Mouse (Mus musculus) liver, embryonic 16.5 days (tissue): Measurements from ENCODE around the gene Kif11. TPM values are rescaled to one million over a fixed set of nuclear protein-coding genes. Genes with fewer than 3 reads are reported as not detected.

Experiments used
- ATAC-seq: fragments of 200-750 bp; cut with Nextera tagmentation; 2 replicates; pipeline ENCODE4 v1.8.0; 2017; ENCODE audit warnings: low read depth, mild to moderate bottlenecking, moderate number of reproducible peaks, moderate library complexity
- H3K27ac ChIP-seq: fragments of 300-500 bp; sonication (generic); 2 replicates; pipeline ENCODE4 v1.5.1; 2014; ENCODE audit warnings: mild to moderate bottlenecking, low read length
- H3K27me3 ChIP-seq: fragments of 300-500 bp; sonication (generic); 2 replicates; pipeline ENCODE4 v1.6.1; 2014; ENCODE audit warnings: low read depth, low read length, mixed read lengths; ENCODE audit not compliant: control insufficient read depth, insufficient read depth
- H3K36me3 ChIP-seq: fragments of 300-500 bp; sonication (generic); 2 replicates; pipeline ENCODE4 v1.6.1; 2014; ENCODE audit warnings: mild to moderate bottlenecking; ENCODE audit not compliant: control insufficient read depth, insufficient read depth
- H3K4me1 ChIP-seq: fragments of 300-500 bp; sonication (generic); 2 replicates; pipeline ENCODE4 v1.6.1; 2014; ENCODE audit warnings: low read depth, low read length, mixed read lengths; ENCODE audit not compliant: control insufficient read depth
- H3K4me2 ChIP-seq: fragments of 300-500 bp; sonication (generic); 2 replicates; pipeline ENCODE4 v1.6.1; 2014; ENCODE audit warnings: low read depth, low read length, mixed read lengths
- H3K4me3 ChIP-seq: fragments of 300-500 bp; sonication (generic); 2 replicates; pipeline ENCODE4 v1.5.1; 2014; ENCODE audit warnings: low read depth, mild to moderate bottlenecking, low read length
- H3K9ac ChIP-seq: fragments of 300-500 bp; sonication (generic); 2 replicates; pipeline ENCODE4 v1.6.1; 2014; ENCODE audit warnings: low read depth, low read length
- H3K9me3 ChIP-seq: fragments of 300-500 bp; sonication (generic); replicated peaks from 2 replicates; pipeline ENCODE4 v1.6.1; 2016; ENCODE audit warnings: low read length; ENCODE audit not compliant: control insufficient read depth
- WGBS: fragments of 180-500 bp; shearing (Covaris S2); extraction: QIAGEN DNeasy Blood & Tissue Kit; methylation state at CpG from one replicate; pipeline ENCODE4 v1.1.7; 2014; ENCODE audit not compliant: insufficient replicate concordance; 5-methylcytosine and 5-hydroxymethylcytosine counted together
- polyA plus RNA-seq: library from polyadenylated mRNA; unstranded; fragments of >200 nt; fragmentation: Nextera tagmentation; extraction: Ambion mirVana; gene quantifications from 2 replicates; pipeline ENCODE4 v1.2.1, GENCODE M21; 2015

Gene Kif11
- polyA plus RNA-seq, 1 experiment from 2014 or later, result 50.1 TPM

DNA sequence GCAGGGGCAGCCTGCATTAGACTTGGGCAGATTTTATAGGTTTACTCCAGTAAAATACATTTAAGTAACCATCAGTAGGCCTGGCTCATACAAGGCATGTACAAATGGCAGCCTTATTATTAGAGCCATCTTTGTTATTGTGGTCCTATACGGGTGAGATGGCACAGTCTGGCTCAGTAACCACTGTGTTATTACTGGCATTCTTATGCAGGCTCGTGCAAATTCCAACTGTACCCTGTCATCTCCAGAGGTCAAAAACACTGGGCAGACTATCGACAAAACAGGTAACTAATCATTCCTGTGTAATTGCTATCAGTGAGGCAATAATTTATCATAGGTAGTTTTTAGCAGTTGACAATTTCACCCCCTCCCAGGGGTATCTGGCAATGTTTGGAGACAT, 29.9 kb upstream of the Kif11 start:
- Histone ChIP-seq H3K4me3 (no peak overlapping the region), H3K4me1 (no peaks in the 10 kb centered on the region), H3K27me3 (no peaks in the 10 kb centered on the region), H3K27ac (no peak overlapping the region), H3K9me3 (no peaks in the 10 kb centered on the region), H3K4me2 (no peak overlapping the region), H3K36me3 (no peaks in the 10 kb centered on the region), H3K9ac (no peak overlapping the region)
- no peak for ATAC-seq
- 70% methylated on average over 3 of the region's 3 CpGs for WGBS

DNA sequence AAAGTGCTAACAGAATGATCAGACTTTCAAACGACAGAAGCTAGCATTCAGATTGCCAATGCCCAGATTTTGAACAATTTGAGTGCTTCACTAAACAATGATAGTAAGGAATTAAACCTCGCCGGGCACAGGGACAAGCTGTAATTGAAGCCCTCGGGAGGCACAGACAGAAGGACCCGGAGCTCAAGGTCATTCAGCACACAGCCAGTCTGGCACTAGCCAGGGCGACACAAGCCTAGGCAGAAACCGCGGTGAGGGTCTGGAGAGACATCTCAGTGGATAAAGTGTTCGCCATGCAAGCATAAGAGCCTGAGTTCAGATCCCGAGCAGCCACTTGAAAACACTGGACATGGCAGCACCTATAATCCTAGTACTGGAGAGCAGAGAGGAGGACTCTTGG, 27.9 kb upstream of the Kif11 start:
- WGBS, result 77% methylated on average over 10 of the region's 10 CpGs
- Histone ChIP-seq H3K36me3 (peaks cover 5% of the 10 kb centered on the region; the same call in 1 of the 2 replicates), H3K4me1 (peaks cover under 1% of the 10 kb centered on the region; the same call in 1 of the 2 replicates), H3K9me3 (no peaks in the 10 kb centered on the region), H3K27ac (no peak overlapping the region), H3K4me2 (no peak overlapping the region), H3K9ac (no peak overlapping the region), H3K27me3 (no peaks in the 10 kb centered on the region), H3K4me3 (no peak overlapping the region)
- no peak for ATAC-seq

DNA sequence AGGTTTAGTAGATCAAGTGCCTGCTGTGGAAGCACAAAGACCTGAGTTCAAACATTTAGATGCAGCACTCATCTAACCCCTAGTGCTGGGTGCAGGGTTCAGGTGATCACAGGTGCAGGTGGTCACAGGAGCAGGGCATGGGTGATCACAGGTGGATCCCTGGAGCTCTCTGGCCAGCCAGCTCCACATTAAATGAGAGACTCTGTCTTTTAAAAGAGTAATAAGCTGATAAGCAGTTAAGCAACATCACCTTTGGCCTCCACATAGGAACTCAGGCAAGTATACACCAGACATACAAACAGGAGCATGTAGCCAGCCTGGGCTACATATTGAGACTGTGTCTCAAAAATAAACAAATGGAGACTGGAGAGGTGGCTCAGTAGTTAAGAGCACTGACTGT, 27.3 kb upstream of the Kif11 start:
- no peak for ATAC-seq
- no peak overlapping the region for H3K27ac ChIP-seq

DNA sequence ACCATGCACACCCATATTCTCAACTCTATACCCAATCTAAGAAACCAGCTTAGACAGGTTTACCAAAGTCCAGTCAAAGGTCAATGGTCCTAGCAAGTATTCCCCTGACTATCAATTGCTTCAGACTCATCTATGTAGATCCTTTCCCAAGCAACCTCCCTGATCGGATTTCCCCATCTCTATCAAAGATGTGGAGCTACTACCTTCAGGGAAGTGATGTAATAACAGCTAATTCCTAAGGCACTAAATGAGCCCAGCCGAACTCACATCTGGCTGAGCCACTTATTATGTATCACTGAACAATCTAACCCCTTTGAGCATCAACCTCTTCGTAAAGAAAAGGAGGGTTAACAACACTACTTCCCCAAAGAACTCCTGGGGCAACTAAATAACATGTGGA, 23.4 kb upstream of the Kif11 start:
- WGBS, result 79% methylated on average over 3 of the region's 3 CpGs
- Histone ChIP-seq H3K4me2 (no peak overlapping the region), H3K27ac (no peak overlapping the region), H3K9me3 (no peaks in the 10 kb centered on the region), H3K4me3 (no peak overlapping the region), H3K9ac (no peak overlapping the region), H3K4me1 (peaks cover 5% of the 10 kb centered on the region; the same call in 1 of the 2 replicates), H3K27me3 (no peaks in the 10 kb centered on the region), H3K36me3 (peaks cover 5% of the 10 kb centered on the region; the same call in 1 of the 2 replicates)
- ATAC-seq, result no peak

More for the DNA sequence above, 27.3 kb upstream of the Kif11 start:
- no peak overlapping the region for H3K4me3 ChIP-seq
- no peak overlapping the region for H3K4me2 ChIP-seq
- H3K27me3 ChIP-seq, result no peaks in the 10 kb centered on the region
- peaks cover 5% of the 10 kb centered on the region; the same call in 1 of the 2 replicates for H3K4me1 ChIP-seq
- H3K36me3 ChIP-seq, result peaks cover 5% of the 10 kb centered on the region; the same call in 1 of the 2 replicates
- no peak overlapping the region for H3K9ac ChIP-seq
- no peaks in the 10 kb centered on the region for H3K9me3 ChIP-seq

DNA sequence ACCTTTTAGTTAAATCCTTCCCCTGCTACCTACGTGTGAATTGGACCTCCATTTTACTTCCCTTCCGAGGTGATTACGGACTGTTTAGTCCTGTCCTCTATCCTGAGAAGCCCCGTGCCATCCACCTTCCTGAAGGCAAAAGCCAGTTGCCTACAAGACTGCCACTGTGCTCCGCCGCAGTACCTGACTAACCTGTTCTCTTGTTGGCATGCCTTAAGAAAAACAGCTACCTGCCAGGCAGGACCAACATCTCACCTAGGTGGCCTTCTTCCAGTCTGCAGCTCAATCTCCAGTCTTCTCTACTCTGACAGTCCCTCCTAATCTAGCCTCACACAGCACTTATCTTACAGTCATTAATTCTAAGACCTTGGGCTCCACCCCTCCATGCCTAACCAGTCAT, 22.9 kb upstream of the Kif11 start:
- Histone ChIP-seq H3K9ac (no peak overlapping the region), H3K36me3 (peaks cover 5% of the 10 kb centered on the region; the same call in 1 of the 2 replicates), H3K9me3 (no peaks in the 10 kb centered on the region), H3K4me2 (no peak overlapping the region), H3K4me1 (peaks cover 5% of the 10 kb centered on the region; the same call in 1 of the 2 replicates), H3K27ac (no peak overlapping the region), H3K4me3 (no peak overlapping the region), H3K27me3 (no peaks in the 10 kb centered on the region)
- no peak for ATAC-seq
- WGBS, result 80% methylated on average over 6 of the region's 6 CpGs

DNA sequence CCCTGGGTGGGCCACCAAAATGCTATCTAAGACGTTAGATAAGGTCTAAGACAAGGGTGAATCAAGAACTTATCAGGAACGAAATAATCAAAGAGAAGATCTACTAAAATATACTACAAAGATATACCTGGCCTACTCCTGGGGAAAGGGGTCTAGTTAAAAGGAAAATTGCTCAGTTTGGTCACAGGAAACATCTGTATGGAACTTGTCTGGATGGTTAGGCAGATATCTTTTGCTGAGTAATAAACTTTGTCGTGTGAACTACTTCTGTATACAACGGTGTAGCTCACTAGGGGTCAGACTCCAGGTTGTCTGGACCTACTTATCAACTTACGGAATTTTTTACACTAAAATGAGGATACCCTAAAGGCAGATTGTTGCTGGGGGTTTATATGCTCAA, 16.2 kb upstream of the Kif11 start:
- no peaks in the 10 kb centered on the region; the same call in 1 of the 2 replicates for H3K4me1 ChIP-seq
- H3K4me3 ChIP-seq, result no peak overlapping the region
- H3K4me2 ChIP-seq, result no peak overlapping the region
- WGBS, result 18% methylated on average over 5 of the region's 5 CpGs
- no peaks in the 10 kb centered on the region for H3K9me3 ChIP-seq
- no peak for ATAC-seq
- no peaks in the 10 kb centered on the region for H3K36me3 ChIP-seq
- no peaks in the 10 kb centered on the region for H3K27me3 ChIP-seq
- H3K27ac ChIP-seq, result no peak overlapping the region
- no peak overlapping the region for H3K9ac ChIP-seq

DNA sequence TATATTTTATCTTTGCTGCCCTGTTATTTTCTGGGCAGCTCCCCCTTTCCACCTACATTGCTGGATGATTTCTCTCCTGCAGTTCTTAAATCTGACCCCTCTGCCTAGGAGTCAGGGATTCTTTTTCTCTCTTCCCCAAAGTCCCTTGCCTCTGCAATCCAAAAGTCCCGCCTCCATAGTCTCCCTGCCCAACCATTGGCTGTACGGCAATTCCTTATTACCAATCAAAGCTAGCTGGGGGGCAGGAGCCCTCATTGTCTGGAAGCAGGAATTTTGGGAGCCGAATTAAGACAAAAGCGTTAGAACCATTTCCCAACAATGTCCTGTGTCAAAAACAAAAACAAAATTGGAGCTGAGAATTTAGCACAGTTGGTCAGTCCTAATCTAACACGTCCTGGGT, 13.7 kb upstream of the Kif11 start:
- no peak for ATAC-seq
- Histone ChIP-seq H3K36me3 (no peaks in the 10 kb centered on the region), H3K4me2 (no peak overlapping the region), H3K9me3 (no peaks in the 10 kb centered on the region), H3K4me1 (no peaks in the 10 kb centered on the region; the same call in 1 of the 2 replicates), H3K27ac (no peak overlapping the region), H3K27me3 (no peaks in the 10 kb centered on the region), H3K4me3 (no peak overlapping the region), H3K9ac (no peak overlapping the region)
- WGBS, result 53% methylated on average over 5 of the region's 5 CpGs

DNA sequence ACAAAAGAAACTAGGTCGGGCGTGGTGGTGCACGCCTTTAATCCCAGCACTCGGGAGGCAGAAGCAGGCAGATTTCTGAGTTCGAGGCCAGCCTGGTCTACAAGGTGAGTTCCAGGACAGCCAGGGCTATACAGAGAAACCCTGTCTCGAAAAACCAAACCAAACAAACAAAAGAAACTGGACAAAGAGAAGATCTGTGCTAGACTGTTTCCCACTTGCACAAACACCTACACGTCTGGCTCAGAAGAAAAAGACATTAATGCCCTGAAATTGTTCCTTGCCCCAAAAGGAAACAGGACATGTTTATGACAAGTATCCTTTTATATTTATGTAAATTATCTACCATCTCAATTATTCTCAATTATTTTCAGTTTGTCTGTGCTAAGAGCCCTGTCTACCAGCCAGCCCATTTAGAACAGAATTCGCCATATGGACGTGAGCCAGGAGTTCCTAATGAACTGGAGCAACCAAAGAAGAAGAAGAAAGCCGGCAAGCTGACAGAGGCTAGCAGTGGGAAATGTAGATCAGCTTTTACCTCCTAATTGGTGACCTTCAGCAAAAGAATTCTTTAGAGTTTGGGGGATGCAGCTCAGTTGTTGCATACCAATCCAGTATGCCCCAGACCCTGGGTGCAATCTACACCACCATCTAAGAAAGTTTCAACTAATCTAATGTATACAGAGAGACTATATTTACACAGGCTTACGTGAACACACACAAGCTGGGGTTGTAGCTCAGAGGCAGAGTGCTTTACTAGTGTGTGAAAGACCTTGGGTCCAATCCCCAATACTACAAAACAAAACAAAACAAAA, 12.9 kb upstream of the Kif11 start:
- 64% methylated on average over 11 of the region's 11 CpGs for WGBS

DNA sequence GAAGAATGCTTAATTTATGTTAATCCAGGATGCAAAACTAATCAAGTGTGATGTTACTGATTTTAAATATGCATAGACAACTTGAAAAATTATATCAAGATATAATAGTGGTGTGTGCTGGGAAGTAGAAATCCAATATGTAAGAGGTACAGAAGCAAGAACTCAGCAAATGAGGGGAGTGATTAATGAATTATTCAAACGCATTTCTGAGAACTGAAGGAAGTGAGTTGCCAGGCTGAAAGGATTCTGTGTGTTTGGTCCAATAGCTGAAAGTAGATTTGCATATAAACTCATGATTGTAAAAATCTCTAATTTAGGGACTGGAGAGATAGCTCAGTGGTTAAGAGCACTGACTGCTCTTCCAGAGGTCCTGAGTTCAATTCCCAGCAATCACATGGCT, 7.2 kb upstream of the Kif11 start:
- no peaks in the 10 kb centered on the region for H3K36me3 ChIP-seq
- H3K4me2 ChIP-seq, result no peak overlapping the region
- 65% methylated on average over 1 of the region's 1 CpGs for WGBS
- no peaks in the 10 kb centered on the region for H3K27me3 ChIP-seq
- ATAC-seq, result no peak
- no peak overlapping the region for H3K27ac ChIP-seq
- H3K4me3 ChIP-seq, result no peak overlapping the region
- no peak overlapping the region for H3K9ac ChIP-seq
- no peaks in the 10 kb centered on the region for H3K4me1 ChIP-seq
- no peaks in the 10 kb centered on the region for H3K9me3 ChIP-seq

More for the DNA sequence above, 12.9 kb upstream of the Kif11 start:
- Histone ChIP-seq H3K4me3 (no peak overlapping the region), H3K4me2 (no peak overlapping the region), H3K27me3 (no peaks in the 10 kb centered on the region), H3K4me1 (no peaks in the 10 kb centered on the region; the same call in 1 of the 2 replicates), H3K27ac (no peak overlapping the region), H3K9ac (no peak overlapping the region), H3K9me3 (no peaks in the 10 kb centered on the region), H3K36me3 (no peaks in the 10 kb centered on the region)
- 0 out of 2 replicates have a peak, but pooled peaks have one; percentile 39 for ATAC-seq
